ENCODE assay signal across 16 mouse cellular contexts in genomic region chr10:78745453-78746232, GRCm38 (mm10). TPM values are rescaled to one million over a fixed set of nuclear protein-coding genes. Genes with fewer than 3 reads are reported as not detected.
DNase-seq lines count a peak whose midpoint lies in the region; ATAC-seq and TF ChIP-seq lines count a peak whose summit lies in the region.
"Had no signal": no experiment of that assay in that cellular context is flagged by ENCODE, and none has a peak within 500 bp of the region (broad histone marks: within the 10 kb centered on the region; RNA-seq: fewer than 3 reads in every experiment).

No protein-coding gene starts in this region.

- H3K9me3 ChIP-seq in liver, embryonic 14.5 days (ENCODE audit: control insufficient read depth, low read length) = no peaks in the 10 kb centered on the region
- H3K9me3 ChIP-seq in liver, embryonic 11.5 days (ENCODE audit: control insufficient read depth, low read length) = no peaks in the 10 kb centered on the region; the same call in 1 of the 2 replicates
- H3K9me3 ChIP-seq in midbrain, embryonic 14.5 days (ENCODE audit: control insufficient read depth, low read length) = no peaks in the 10 kb centered on the region
- H3K9me3 ChIP-seq: embryonic facial prominence, embryonic 13.5 days had no signal

- DNase-seq in adrenal gland, postnatal 14 days = peak; percentile 7
- no peak for DNase-seq in adrenal gland, postnatal 4 days (ENCODE audit: low spot score in 2 of 2)
- no peak for DNase-seq in liver, embryonic 14.5 days (ENCODE audit: low read depth in 3 of 3, low spot score in 3 of 3)
- no peak for DNase-seq in liver, embryonic 11.5 days (ENCODE audit: low spot score)
- DNase-seq in embryo, embryonic 9.5 days (ENCODE audit: extremely low spot score) = peak; percentile 21
- DNase-seq in Muller cell, postnatal 12 days (ENCODE audit: inconsistent ontology term) = no peak
- DNase-seq in midbrain, embryonic 14.5 days = no peak
- DNase-seq: adrenal gland, postnatal 10 days; gastrocnemius, adult 2 months; heart, postnatal 4 days; lung, postnatal 36 days; spleen, adult 18-20 months had no signal

- no peak overlapping the region for H3K9ac ChIP-seq in liver, embryonic 14.5 days (replicated peaks)
- no peak overlapping the region for H3K9ac ChIP-seq in liver, embryonic 11.5 days (ENCODE audit: low read depth, low read length)
- no peak overlapping the region for H3K9ac ChIP-seq in midbrain, embryonic 14.5 days (replicated peaks; ENCODE audit: low read length)
- H3K9ac ChIP-seq: embryonic facial prominence, embryonic 13.5 days had no signal

- peak; percentile 24; the same call in 1 of the 2 replicates for TF ChIP-seq CTCF in liver, embryonic 14.5 days (IDR thresholded peaks at IDR 0.05; ENCODE audit: low read depth)

- H3K4me3 ChIP-seq in liver, embryonic 14.5 days (ENCODE audit: insufficient read depth in 1 of 2, low read depth in 2 of 2, low read length in 2 of 2) = no peak overlapping the region
- H3K4me3 ChIP-seq in liver, embryonic 11.5 days (ENCODE audit: low read depth, low read length) = no peak overlapping the region
- no peak overlapping the region for H3K4me3 ChIP-seq in midbrain, embryonic 14.5 days (replicated peaks; ENCODE audit: low read depth, low read length)
- H3K4me3 ChIP-seq: embryonic facial prominence, embryonic 13.5 days; gastrocnemius, adult 2 months had no signal

- H3K27ac ChIP-seq in liver, embryonic 14.5 days = no peak overlapping the region
- no peak overlapping the region for H3K27ac ChIP-seq in liver, embryonic 11.5 days (ENCODE audit: low read depth, low read length)
- H3K27ac ChIP-seq in midbrain, embryonic 14.5 days (replicated peaks; ENCODE audit: low read depth, low read length) = no peak overlapping the region
- H3K27ac ChIP-seq: embryonic facial prominence, embryonic 13.5 days; gastrocnemius, adult 2 months had no signal

- WGBS in liver, embryonic 14.5 days (ENCODE audit: insufficient replicate concordance) = 31% methylated on average over 4 of the region's 4 CpGs
- WGBS in liver, embryonic 11.5 days = 47% methylated on average over 4 of the region's 4 CpGs
- 62% methylated on average over 4 of the region's 4 CpGs for WGBS in midbrain, embryonic 14.5 days

- H3K36me3 ChIP-seq in liver, embryonic 14.5 days (replicated peaks; ENCODE audit: control insufficient read depth, insufficient read depth, low read depth) = no peaks in the 10 kb centered on the region
- no peaks in the 10 kb centered on the region for H3K36me3 ChIP-seq in liver, embryonic 11.5 days (ENCODE audit: control insufficient read depth, insufficient read depth, low read length)
- H3K36me3 ChIP-seq in midbrain, embryonic 14.5 days (ENCODE audit: control insufficient read depth, insufficient read depth, low read length) = no peaks in the 10 kb centered on the region
- H3K36me3 ChIP-seq: embryonic facial prominence, embryonic 13.5 days had no signal

- no peaks in the 10 kb centered on the region for H3K4me1 ChIP-seq in liver, embryonic 14.5 days (replicated peaks; ENCODE audit: control insufficient read depth in 2 of 2, insufficient read depth in 2 of 2, low read length in 1 of 2)
- no peaks in the 10 kb centered on the region for H3K4me1 ChIP-seq in liver, embryonic 11.5 days (replicated peaks; ENCODE audit: control insufficient read depth, insufficient read depth, low read length)
- no peaks in the 10 kb centered on the region; the same call in 1 of the 2 replicates for H3K4me1 ChIP-seq in midbrain, embryonic 14.5 days (ENCODE audit: control insufficient read depth, insufficient read depth, low read length)

- no peak for TF ChIP-seq EP300 in liver, embryonic 14.5 days (IDR thresholded peaks at IDR 0.05; ENCODE audit: low read depth)

- H3K27me3 ChIP-seq in liver, embryonic 14.5 days (ENCODE audit: control insufficient read depth, insufficient read depth, low read length) = no peaks in the 10 kb centered on the region
- H3K27me3 ChIP-seq in liver, embryonic 11.5 days (replicated peaks; ENCODE audit: control insufficient read depth, insufficient read depth, low read length) = no peaks in the 10 kb centered on the region
- H3K27me3 ChIP-seq in midbrain, embryonic 14.5 days (ENCODE audit: control insufficient read depth, insufficient read depth, low read length) = no peaks in the 10 kb centered on the region
- H3K27me3 ChIP-seq: embryonic facial prominence, embryonic 13.5 days had no signal

- ATAC-seq in liver, embryonic 14.5 days (ENCODE audit: insufficient read depth) = no peak
- no peak for ATAC-seq in liver, embryonic 11.5 days (replicated peaks; ENCODE audit: low FRiP score)
- peak; percentile 50 for ATAC-seq in megakaryocyte progenitor cell, adult 5-6 weeks (replicated peaks; ENCODE audit: poor library complexity)
- ATAC-seq in midbrain, embryonic 14.5 days (ENCODE audit: low FRiP score, low TSS enrichment) = no peak

- no peak overlapping the region for H3K4me2 ChIP-seq in liver, embryonic 14.5 days (ENCODE audit: low read depth)
- no peak overlapping the region for H3K4me2 ChIP-seq in liver, embryonic 11.5 days
- H3K4me2 ChIP-seq in midbrain, embryonic 14.5 days (ENCODE audit: low read length) = no peak overlapping the region
- H3K4me2 ChIP-seq: embryonic facial prominence, embryonic 13.5 days had no signal

RNA-seq across cellular contexts. Expression of gene Ccdc105, which starts 7.2 kb away (rescaled TPM):
- not detected in 2 replicates for total RNA-seq in adrenal gland, postnatal 14 days (2021)
- not detected for total RNA-seq in adrenal gland, postnatal 4 days (2021)
- polyA plus RNA-seq in liver, embryonic 14.5 days (2012; rRNA removed) = not detected in 2 replicates
- polyA plus RNA-seq in liver, embryonic 14.5 days (2014; fragmentation: Nextera tagmentation; extraction: Ambion mirVana) = not detected in 2 replicates
- polyA plus RNA-seq in liver, embryonic 11.5 days (2014; fragmentation: Nextera tagmentation; extraction: Ambion mirVana) = not detected in 2 replicates
- total RNA-seq in megakaryocyte progenitor cell, adult 5-6 weeks (2015) = not detected in 2 replicates
- not detected in 2 replicates for total RNA-seq in megakaryocyte progenitor cell, adult 5-6 weeks (2017)
- 0.34 and 0.43 TPM in 2 replicates for polyA plus RNA-seq in midbrain, embryonic 14.5 days (2014; fragmentation: Nextera tagmentation; extraction: Ambion mirVana)
- total RNA-seq: adrenal gland, postnatal 10 days; gastrocnemius, adult 2 months; heart, postnatal 4 days had no signal

RNA-seq across cellular contexts. Expression of gene Casp14, which starts 27.5 kb away (rescaled TPM):
- total RNA-seq in adrenal gland, postnatal 14 days (2021) = not detected in 2 replicates
- total RNA-seq in adrenal gland, postnatal 4 days (2021) = not detected
- polyA plus RNA-seq in liver, embryonic 14.5 days (2012; rRNA removed) = not detected in 2 replicates
- not detected in 2 replicates for polyA plus RNA-seq in liver, embryonic 14.5 days (2014; fragmentation: Nextera tagmentation; extraction: Ambion mirVana)
- polyA plus RNA-seq in liver, embryonic 11.5 days (2014; fragmentation: Nextera tagmentation; extraction: Ambion mirVana) = not detected in 2 replicates
- total RNA-seq in megakaryocyte progenitor cell, adult 5-6 weeks (2015) = not detected in 2 replicates
- not detected in 2 replicates for total RNA-seq in megakaryocyte progenitor cell, adult 5-6 weeks (2017)
- polyA plus RNA-seq in midbrain, embryonic 14.5 days (2014; fragmentation: Nextera tagmentation; extraction: Ambion mirVana) = not detected in 2 replicates
- total RNA-seq: adrenal gland, postnatal 10 days; gastrocnemius, adult 2 months; heart, postnatal 4 days; layer of hippocampus, postnatal 25 days had no signal
- polyA plus RNA-seq: neural tube, embryonic 14.5 days had no signal

RNA-seq across cellular contexts. Expression of gene Slc1a6, which starts 34.7 kb away (rescaled TPM):
- 0.15 and 0.64 TPM in 2 replicates for total RNA-seq in adrenal gland, postnatal 14 days (2021)
- total RNA-seq in adrenal gland, postnatal 4 days (2021) = under 1 TPM; 0.48 to 0.53 TPM
- polyA plus RNA-seq in liver, embryonic 14.5 days (2012; rRNA removed) = 0.19 and 0.21 TPM in 2 replicates
- polyA plus RNA-seq in liver, embryonic 14.5 days (2014; fragmentation: Nextera tagmentation; extraction: Ambion mirVana) = 0.06 TPM in 1 of 2 replicates, not detected in the other
- polyA plus RNA-seq in liver, embryonic 11.5 days (2014; fragmentation: Nextera tagmentation; extraction: Ambion mirVana) = 0.45 and 0.73 TPM in 2 replicates
- total RNA-seq in megakaryocyte progenitor cell, adult 5-6 weeks (2015) = not detected in 2 replicates
- total RNA-seq in megakaryocyte progenitor cell, adult 5-6 weeks (2017) = not detected in 2 replicates
- polyA plus RNA-seq in midbrain, embryonic 14.5 days (2014; fragmentation: Nextera tagmentation; extraction: Ambion mirVana) = 6.6 and 10.3 TPM in 2 replicates
- total RNA-seq: gastrocnemius, adult 2 months had no signal

Comparison
In these comparisons a context has a peak if more than half of its experiments do, and no peak if none do; other contexts are left out.
1. DNase-seq: peak in adrenal gland, postnatal 14 days (single experiment) and embryo, embryonic 9.5 days (single experiment); none in adrenal gland, postnatal 4 days (0 of 2), liver, embryonic 14.5 days (0 of 3), liver, embryonic 11.5 days (single experiment), Muller cell, postnatal 12 days (single experiment) and midbrain, embryonic 14.5 days (single experiment).